Mouse (Mus musculus): ENCODE data around the gene Olfr955.

- no peak for TF ChIP-seq POLR2A (IDR thresholded peaks at IDR 0.05; ENCODE audit: borderline replicate concordance, control insufficient read depth, low read depth, low read length)
- no peak for TF ChIP-seq CTCF (IDR thresholded peaks at IDR 0.05; ENCODE audit: control insufficient read depth, insufficient read depth, low read length)
Measured at GRCm38 (mm10) chr9:39518595-39518994, 46.9 kb upstream of the Olfr955 start.

Measured in bone marrow, adult 2 months (tissue).